Mouse (Mus musculus) cerebellum, adult 2 months (tissue): ENCODE measurements around the gene Lemd2. TPM values are rescaled to one million over a fixed set of nuclear protein-coding genes. Genes with fewer than 3 reads are reported as not detected.
"Not testable (repeated sequence)": the region's sequence is repeated elsewhere in the genome, so short reads cannot be mapped to it uniquely, and the experiment has no call there.

Experiments used
- DNase-seq, 2 experiments: peaks; one replicate each; pipeline ENCODE4 v3.0.0; 2021
- H3K27ac ChIP-seq: fragments of 200-500 bp; 2 replicates; pipeline ENCODE4 v1.5.1; 2012; ENCODE audit warnings: low read length, control low read depth, inconsistent platforms; ENCODE audit not compliant: insufficient read depth
- H3K27me3 ChIP-seq: fragments of 200-500 bp; 2 replicates; pipeline ENCODE4 v1.6.1; 2012; ENCODE audit warnings: inconsistent platforms, mild to moderate bottlenecking, low read length, moderate library complexity; ENCODE audit not compliant: control insufficient read depth, insufficient read depth
- H3K4me1 ChIP-seq: fragments of 200-500 bp; 2 replicates; pipeline ENCODE4 v1.6.1; 2011; ENCODE audit warnings: low read length; ENCODE audit not compliant: control insufficient read depth, insufficient read depth
- H3K4me3 ChIP-seq: fragments of 200-500 bp; replicated peaks from 2 replicates; pipeline ENCODE3; 2011; ENCODE audit warnings: mild to moderate bottlenecking, low read depth, low read length, control low read depth; ENCODE audit not compliant: insufficient read depth
- CTCF ChIP-seq: fragments of 200-500 bp; IDR thresholded peaks from 2 replicates; pipeline ENCODE4 v1.5.1; 2011; ENCODE audit warnings: low read depth, mild to moderate bottlenecking, control low read depth, low read length, moderate library complexity, borderline replicate concordance; ENCODE audit not compliant: insufficient read depth
- POLR2A ChIP-seq: fragments of 200-500 bp; IDR thresholded peaks from 2 replicates; pipeline ENCODE4 v1.6.1; 2011; ENCODE audit warnings: low read length, control low read depth, borderline replicate concordance; ENCODE audit not compliant: insufficient read depth
- WGBS: fragments of 180-500 bp; shearing (Covaris S2); methylation state at CpG from one replicate; pipeline ENCODE4 v1.1.7; 2018; 5-methylcytosine and 5-hydroxymethylcytosine counted together
- polyA plus RNA-seq: library from polyadenylated mRNA; depleted of rRNA; stranded (reverse); fragments of >200 nt; gene quantifications from 2 replicates; pipeline ENCODE4 v1.2.3, GENCODE M21; 2012

Lemd2 gene
- polyA plus RNA-seq, 1 experiment = 76.4 TPM

DNA sequence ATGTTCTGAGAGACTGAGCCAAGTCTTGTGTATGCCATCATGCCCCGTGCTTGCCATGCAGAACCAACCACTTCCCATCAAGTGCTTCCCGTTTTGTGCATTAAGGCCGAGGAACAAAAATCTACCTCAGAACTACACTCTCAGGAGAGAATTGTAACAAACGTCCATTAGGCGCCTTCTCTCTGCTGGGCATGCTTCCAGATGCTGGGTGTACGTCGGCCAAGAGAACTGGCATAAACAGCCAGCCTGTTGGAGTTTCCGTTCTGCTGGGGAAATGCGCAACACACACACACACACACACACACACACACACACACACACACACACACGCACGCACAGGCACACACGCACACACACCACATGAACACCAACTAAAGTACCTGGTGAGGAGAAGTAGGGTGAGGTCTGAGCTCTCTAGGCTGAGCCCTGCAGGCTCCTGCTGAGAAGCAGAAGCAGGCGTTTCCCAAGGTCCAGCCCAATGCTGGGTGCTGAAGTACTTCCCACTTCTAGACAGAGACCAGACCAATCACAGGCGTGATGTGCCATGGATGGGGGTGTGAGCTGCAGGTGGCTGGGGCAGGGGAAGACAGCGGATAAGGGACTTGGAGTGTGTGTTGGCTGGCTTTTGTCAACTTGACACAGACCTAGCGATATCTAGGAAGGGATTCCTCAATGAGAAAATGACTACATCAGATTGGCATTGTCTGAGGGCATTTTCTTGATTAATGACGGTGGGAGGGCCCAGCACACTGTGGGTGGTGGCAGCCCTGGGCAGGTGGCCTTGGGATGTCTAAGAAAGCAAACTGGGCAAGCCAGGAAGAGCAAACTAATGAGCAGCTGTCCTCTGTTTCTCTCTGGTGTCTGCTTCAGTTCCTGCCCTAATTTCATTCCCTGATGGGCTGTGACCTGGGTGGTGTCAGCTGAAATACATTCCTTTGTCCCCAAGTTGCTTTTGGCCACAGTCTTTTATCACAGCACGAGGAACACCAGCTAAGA is 38.2 kb upstream of the Lemd2 start:
- peak; percentile 81 to 86 for DNase-seq
- H3K4me3 ChIP-seq = no peak overlapping the region
- peaks cover 38% of the 10 kb centered on the region for H3K4me1 ChIP-seq
- WGBS = 28% methylated on average over 18 of the region's 18 CpGs
- H3K27me3 ChIP-seq = no peaks in the 10 kb centered on the region
- TF ChIP-seq POLR2A = no peak
- no peak for TF ChIP-seq CTCF
- H3K27ac ChIP-seq = no peak overlapping the region

GRCm38 (mm10) chr17:27240556-27241457 is 36.5 kb upstream of the Lemd2 start:
- no peaks in the 10 kb centered on the region for H3K27me3 ChIP-seq
- no peak for TF ChIP-seq POLR2A
- no peak for TF ChIP-seq CTCF
- peak; percentile 97 to 98 for DNase-seq
- H3K4me1 ChIP-seq = peaks cover 30% of the 10 kb centered on the region
- peak overlapping the region; percentile 41; the same call in 1 of the 2 replicates for H3K27ac ChIP-seq
- H3K4me3 ChIP-seq = no peak overlapping the region
- WGBS = 11% methylated on average over 15 of the region's 15 CpGs

DNA sequence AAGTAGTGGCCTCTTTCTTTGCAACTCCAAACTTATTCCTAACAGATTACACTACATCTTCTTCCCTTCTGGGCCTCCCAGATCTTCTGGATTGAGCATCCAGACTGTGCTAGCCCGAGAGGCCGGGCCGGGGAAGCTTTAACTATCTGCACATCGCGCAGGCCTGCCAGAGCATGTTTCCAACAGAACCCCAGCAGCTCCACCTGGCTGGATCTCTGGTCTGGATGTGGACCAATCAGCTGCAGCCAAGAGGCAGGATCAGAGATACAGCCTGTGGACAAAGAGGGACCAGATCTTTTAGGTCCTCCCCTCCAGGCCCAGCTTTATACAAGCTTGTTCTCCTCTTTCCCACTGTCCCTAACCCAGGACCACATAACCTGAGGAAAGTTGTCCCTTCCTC is 35.7 kb upstream of the Lemd2 start:
- TF ChIP-seq CTCF (no peak), POLR2A (no peak)
- DNase-seq = peak; percentile 72 to 75
- Histone ChIP-seq H3K4me1 (peaks cover 24% of the 10 kb centered on the region), H3K4me3 (no peak overlapping the region), H3K27me3 (no peaks in the 10 kb centered on the region), H3K27ac (peak overlapping the region; percentile 20; the same call in 1 of the 2 replicates)
- 12% methylated on average over 5 of the region's 5 CpGs for WGBS

GRCm38 (mm10) chr17:27238637-27239036 is 34.4 kb upstream of the Lemd2 start:
- 88% methylated on average over 8 of the region's 8 CpGs for WGBS
- TF ChIP-seq CTCF (no peak), POLR2A (no peak)
- DNase-seq = no peak

DNA sequence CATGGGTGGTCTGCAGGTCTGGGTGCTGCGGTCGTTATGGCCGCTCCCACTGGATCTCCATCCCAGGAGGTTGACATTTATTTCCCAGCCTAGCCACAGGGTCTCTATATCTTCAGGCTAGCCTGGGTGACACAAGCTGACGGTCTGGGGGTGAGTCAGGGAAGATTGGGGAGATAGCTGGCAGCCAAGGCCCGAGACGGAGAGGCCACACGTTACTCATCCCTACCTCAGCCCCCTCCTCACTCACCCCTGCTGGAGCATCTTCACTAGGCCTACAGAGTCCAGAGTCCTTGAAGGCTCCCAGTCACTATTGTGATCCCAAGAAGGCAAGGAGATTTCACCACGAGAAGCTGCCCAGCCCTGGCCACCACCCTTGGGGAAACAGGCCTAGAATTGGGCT is 33.5 kb upstream of the Lemd2 start:
- H3K27me3 ChIP-seq = no peaks in the 10 kb centered on the region
- 96% methylated on average over 8 of the region's 8 CpGs for WGBS

More at GRCm38 (mm10) chr17:27238637-27239036, 34.4 kb upstream of the Lemd2 start:
- no peak overlapping the region for H3K27ac ChIP-seq
- H3K4me1 ChIP-seq = peaks cover 28% of the 10 kb centered on the region
- no peaks in the 10 kb centered on the region for H3K27me3 ChIP-seq
- no peak overlapping the region for H3K4me3 ChIP-seq

DNA sequence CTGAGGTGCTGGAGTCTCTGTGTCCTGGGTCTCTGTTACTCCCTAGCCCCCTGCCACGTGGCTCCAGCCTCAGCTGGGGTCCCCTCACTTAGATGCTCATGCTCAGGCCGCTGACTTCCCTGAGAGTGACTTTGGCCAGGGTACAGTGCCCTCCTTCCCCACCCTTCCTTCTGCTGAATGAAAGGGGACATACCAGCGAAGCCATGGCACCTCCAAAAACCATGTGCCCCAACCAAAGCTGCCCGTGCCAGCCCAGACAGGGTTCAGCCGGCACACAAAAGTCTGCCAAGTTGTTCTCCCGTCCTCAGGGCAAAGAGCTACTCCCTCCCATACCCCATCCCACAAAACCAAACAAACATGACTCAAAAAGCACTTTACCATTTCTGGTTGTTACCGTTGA is 29.0 kb upstream of the Lemd2 start:
- WGBS = 78% methylated on average over 7 of the region's 7 CpGs

More for the DNA sequence above, 33.5 kb upstream of the Lemd2 start:
- Histone ChIP-seq H3K4me3 (no peak overlapping the region), H3K27ac (no peak overlapping the region), H3K4me1 (peaks cover 26% of the 10 kb centered on the region)
- no peak for DNase-seq
- TF ChIP-seq POLR2A (no peak), CTCF (no peak)

DNA sequence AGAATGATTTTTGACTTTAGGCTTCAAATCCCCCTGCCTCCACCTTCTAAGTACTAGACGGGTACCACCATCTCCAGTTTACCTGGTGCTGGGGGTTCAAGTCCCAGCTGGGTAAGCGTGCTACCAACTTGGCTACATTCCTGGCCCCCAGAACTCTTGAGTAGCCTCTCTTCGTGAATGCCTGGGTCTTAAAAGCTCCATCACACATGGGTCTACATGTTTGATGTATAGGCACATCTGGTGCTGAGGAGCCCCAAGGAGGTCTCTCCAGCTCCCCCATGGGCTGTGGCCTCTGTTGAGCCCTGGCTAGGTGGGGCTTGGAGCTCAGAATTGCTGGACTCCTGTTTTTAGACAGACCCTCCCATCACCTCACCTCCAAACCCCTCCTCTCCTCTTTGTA is 27.9 kb upstream of the Lemd2 start:
- 96% methylated on average over 3 of the region's 3 CpGs for WGBS
- 0 out of 2 replicates have a peak, but pooled peaks cover 4% of the 10 kb centered on the region for H3K4me1 ChIP-seq
- no peak for DNase-seq
- H3K4me3 ChIP-seq = no peak overlapping the region
- TF ChIP-seq POLR2A (no peak), CTCF (no peak)
- no peaks in the 10 kb centered on the region for H3K27me3 ChIP-seq
- H3K27ac ChIP-seq = no peak overlapping the region

More for the DNA sequence above, 29.0 kb upstream of the Lemd2 start:
- no peaks in the 10 kb centered on the region for H3K27me3 ChIP-seq
- H3K27ac ChIP-seq = no peak overlapping the region
- 0 out of 2 replicates have a peak, but pooled peaks cover 4% of the 10 kb centered on the region for H3K4me1 ChIP-seq
- no peak for DNase-seq
- no peak overlapping the region for H3K4me3 ChIP-seq
- TF ChIP-seq CTCF = no peak
- TF ChIP-seq POLR2A = no peak

DNA sequence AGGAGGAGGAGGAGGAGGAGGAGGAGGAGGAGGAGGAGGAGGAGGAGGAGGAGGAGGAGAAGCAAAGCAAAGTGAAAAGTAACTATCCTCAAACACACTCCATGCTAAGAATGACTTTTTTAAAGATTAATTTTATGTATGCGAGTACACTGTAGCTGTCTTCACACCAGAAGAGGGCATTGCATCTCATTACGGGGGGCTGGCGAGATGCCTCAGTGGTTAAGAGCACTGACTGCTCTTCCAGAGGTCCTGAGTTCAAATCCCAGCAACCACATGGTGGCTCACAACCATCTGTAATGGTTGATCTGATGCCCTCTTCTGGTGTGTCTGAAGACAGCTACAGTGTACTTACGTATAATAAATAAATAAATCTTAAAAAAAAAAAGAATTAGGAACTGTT is 27.3 kb upstream of the Lemd2 start:
- H3K27ac ChIP-seq, H3K4me3 ChIP-seq, DNase-seq, H3K27me3 ChIP-seq, H3K4me1 ChIP-seq: not testable (repeated sequence)
- 88% methylated on average over 4 of the region's 4 CpGs for WGBS
